Mouse (Mus musculus) stomach, embryonic 16.5 days (tissue): ENCODE data around the gene Kpna7. TPM values are rescaled to one million over a fixed set of nuclear protein-coding genes. Genes with fewer than 3 reads are reported as not detected.
A peak's percentile ranks its signal among the peaks of the same experiment; 100 is the strongest.

Experiments used
- ATAC-seq: fragments of 200-750 bp; cut with Nextera tagmentation; 2 replicates; pipeline ENCODE4 v1.8.0; 2017; ENCODE audit warnings: moderate number of reproducible peaks, moderate TSS enrichment; ENCODE audit not compliant: insufficient read depth, low FRiP score
- H3K27ac ChIP-seq: fragments of 300-500 bp; sonication (generic); 2 replicates; pipeline ENCODE4 v1.5.1; 2014; ENCODE audit warnings: low read length
- H3K27me3 ChIP-seq: fragments of 300-500 bp; sonication (generic); 2 replicates; pipeline ENCODE4 v1.6.1; 2014; ENCODE audit warnings: low read length, control low read depth, mixed read lengths; ENCODE audit not compliant: control insufficient read depth, insufficient read depth
- H3K36me3 ChIP-seq: fragments of 300-500 bp; sonication (generic); 2 replicates; pipeline ENCODE4 v1.6.1; 2014; ENCODE audit warnings: low read length; ENCODE audit not compliant: control insufficient read depth, insufficient read depth
- H3K4me1 ChIP-seq: fragments of 300-500 bp; sonication (generic); 2 replicates; pipeline ENCODE4 v1.6.1; 2014; ENCODE audit warnings: low read length, control low read depth, mixed read lengths; ENCODE audit not compliant: control insufficient read depth, insufficient read depth
- H3K4me2 ChIP-seq: fragments of 300-500 bp; sonication (generic); 2 replicates; pipeline ENCODE4 v1.6.1; 2014; ENCODE audit warnings: low read depth, low read length, mixed read lengths
- H3K4me3 ChIP-seq: fragments of 300-500 bp; sonication (generic); replicated peaks from 2 replicates; pipeline ENCODE4 v1.5.1; 2014; ENCODE audit warnings: mild to moderate bottlenecking, low read length
- H3K9ac ChIP-seq: fragments of 300-500 bp; sonication (generic); 2 replicates; pipeline ENCODE4 v1.6.1; 2014; ENCODE audit warnings: low read length
- H3K9me3 ChIP-seq: fragments of 300-500 bp; sonication (generic); replicated peaks from 2 replicates; pipeline ENCODE4 v1.6.1; 2016; ENCODE audit warnings: low read length, control low read depth; ENCODE audit not compliant: control insufficient read depth
- WGBS: fragments of 180-500 bp; shearing (Covaris S2); extraction: QIAGEN DNeasy Blood & Tissue Kit; methylation state at CpG from one replicate; pipeline ENCODE4 v1.1.7; 2014; 5-methylcytosine and 5-hydroxymethylcytosine counted together
- polyA plus RNA-seq: library from polyadenylated mRNA; unstranded; fragments of >200 nt; fragmentation: Nextera tagmentation; extraction: Ambion mirVana; gene quantifications from 2 replicates; pipeline ENCODE4 v1.2.1, GENCODE M21; 2015

The Kpna7 gene
- polyA plus RNA-seq, 1 experiment from 2014 or later, result 0.08 TPM

DNA sequence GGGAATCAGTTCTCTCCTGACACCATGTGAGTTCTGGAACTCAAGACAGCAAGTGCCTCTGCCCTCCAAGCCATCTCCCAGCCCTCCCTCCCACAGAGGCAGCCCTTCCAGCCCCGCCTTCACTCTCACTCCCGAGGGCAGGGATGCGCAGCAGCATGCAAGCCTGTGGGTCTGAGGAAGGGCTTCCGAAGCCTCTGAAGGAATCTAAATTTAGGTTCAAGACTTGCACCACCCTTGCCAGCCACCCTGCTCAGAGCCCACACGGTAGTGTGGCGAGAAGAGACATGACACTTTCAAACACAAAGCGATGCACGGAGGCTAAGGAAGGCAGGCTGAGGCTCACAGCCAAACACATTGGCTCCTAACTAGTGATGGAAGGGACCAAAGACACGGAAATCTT is 141.4 kb downstream of the Kpna7 start:
- no peak overlapping the region for H3K4me2 ChIP-seq
- H3K36me3 ChIP-seq, result no peaks in the 10 kb centered on the region
- H3K27me3 ChIP-seq, result no peaks in the 10 kb centered on the region
- ATAC-seq, result no peak
- no peak overlapping the region for H3K9ac ChIP-seq
- H3K4me1 ChIP-seq, result peaks cover 8% of the 10 kb centered on the region
- no peak overlapping the region for H3K4me3 ChIP-seq
- 71% methylated on average over 9 of the region's 9 CpGs for WGBS
- no peak overlapping the region for H3K27ac ChIP-seq
- no peaks in the 10 kb centered on the region for H3K9me3 ChIP-seq

- no peak for ATAC-seq
- Histone ChIP-seq H3K4me3 (no peak overlapping the region), H3K27me3 (no peaks in the 10 kb centered on the region), H3K4me2 (no peak overlapping the region), H3K9me3 (no peaks in the 10 kb centered on the region), H3K27ac (no peak overlapping the region), H3K4me1 (peaks cover 1% of the 10 kb centered on the region), H3K36me3 (no peaks in the 10 kb centered on the region), H3K9ac (0 out of 2 replicates have a peak overlapping the region, but pooled peaks have one; percentile 7)
- 58% methylated on average over 3 of the region's 3 CpGs for WGBS
Measured at GRCm38 (mm10) chr5:144940904-144941303, 142.9 kb downstream of the Kpna7 start.

DNA sequence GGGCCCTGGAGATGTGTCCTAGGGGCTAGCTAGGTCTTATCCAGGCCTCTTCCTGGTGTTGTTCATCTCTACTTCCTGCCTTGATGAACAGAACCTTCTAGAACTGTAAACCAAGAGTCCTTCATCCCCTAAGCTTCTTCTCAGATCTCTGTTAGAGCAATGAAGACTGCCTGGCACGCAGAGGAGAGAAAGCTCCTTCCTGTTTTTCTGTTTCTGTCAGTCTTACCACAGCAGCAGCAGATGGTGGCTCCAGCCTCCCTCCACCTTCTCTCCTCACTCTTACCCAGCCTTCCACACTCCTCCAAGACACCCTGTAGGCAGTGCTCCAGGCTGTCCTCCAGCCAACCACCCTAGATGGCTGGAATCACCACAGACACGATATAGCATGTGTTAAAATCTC is 146.5 kb downstream of the Kpna7 start:
- no peaks in the 10 kb centered on the region for H3K27me3 ChIP-seq
- ATAC-seq, result no peak
- no peaks in the 10 kb centered on the region for H3K9me3 ChIP-seq
- no peak overlapping the region for H3K4me2 ChIP-seq
- H3K4me3 ChIP-seq, result no peak overlapping the region
- H3K9ac ChIP-seq, result no peak overlapping the region
- peaks cover 18% of the 10 kb centered on the region for H3K4me1 ChIP-seq
- WGBS, result 78% methylated on average over 2 of the region's 2 CpGs
- no peak overlapping the region for H3K27ac ChIP-seq
- no peaks in the 10 kb centered on the region for H3K36me3 ChIP-seq

Other genes with a start within 250 kb of the Kpna7 start
- 7.0 and 7.7 TPM in 2 replicates for gene Smurf1, start 118.2 kb downstream of the Kpna7 start, polyA plus RNA-seq
- not detected in 2 replicates for gene Gm4871, start 51.3 kb downstream of the Kpna7 start, polyA plus RNA-seq
- not detected in 2 replicates for gene 1700018F24Rik, start 41.0 kb downstream of the Kpna7 start, polyA plus RNA-seq
- 148 and 155 TPM in 2 replicates for gene Arpc1a, start 200 bp downstream of the Kpna7 start, polyA plus RNA-seq
- gene Arpc1b, start 30.2 kb upstream of the Kpna7 start, polyA plus RNA-seq, result 381 and 399 TPM in 2 replicates
- gene Pdap1, start 56.2 kb upstream of the Kpna7 start, polyA plus RNA-seq, result 77.8 and 81.4 TPM in 2 replicates
- gene Bud31, start 56.3 kb upstream of the Kpna7 start, polyA plus RNA-seq, result 147 and 167 TPM in 2 replicates
- gene Ptcd1, start 83.1 kb upstream of the Kpna7 start, polyA plus RNA-seq, result 15.1 and 17.4 TPM in 2 replicates
- gene Cpsf4, start 83.2 kb upstream of the Kpna7 start, polyA plus RNA-seq, result 35.2 and 36.3 TPM in 2 replicates
- gene Atp5j2, start 108.0 kb upstream of the Kpna7 start, polyA plus RNA-seq, result 705 and 758 TPM in 2 replicates
- 8.5 and 9.3 TPM in 2 replicates for gene Zkscan14, start 117.8 kb upstream of the Kpna7 start, polyA plus RNA-seq
- gene Zkscan5, start 120.5 kb upstream of the Kpna7 start, polyA plus RNA-seq, result 11.1 and 11.3 TPM in 2 replicates
- gene Zfp655, start 147.7 kb upstream of the Kpna7 start, polyA plus RNA-seq, result 33.8 and 34.2 TPM in 2 replicates
- gene Zscan25, start 196.5 kb upstream of the Kpna7 start, polyA plus RNA-seq, result 0.21 and 0.36 TPM in 2 replicates